Mouse (Mus musculus) heart, adult 2 months (tissue): ENCODE measurements around the gene Rpl36al.

Experiments used
- CTCF ChIP-seq: fragments of 200-600 bp; IDR thresholded peaks from 2 replicates; pipeline ENCODE4 v1.8.1; 2022; ENCODE audit warnings: antibody characterized with exemption, mild to moderate bottlenecking, moderate library complexity
- EP300 ChIP-seq: fragments of 200-500 bp; IDR thresholded peaks from 2 replicates; pipeline ENCODE4 v1.6.1; 2011; ENCODE audit warnings: low read depth, low read length, control low read depth; ENCODE audit not compliant: insufficient read depth
- POLR2A ChIP-seq: fragments of 200-500 bp; IDR thresholded peaks from 2 replicates; pipeline ENCODE4 v1.6.1; 2011; ENCODE audit warnings: mild to moderate bottlenecking, low read depth, low read length, control low read depth; ENCODE audit not compliant: insufficient read depth

- no peak for TF ChIP-seq CTCF
- TF ChIP-seq POLR2A = no peak
- TF ChIP-seq EP300 = no peak
These were observed 2.1 kb downstream of the Rpl36al start for GRCm38 (mm10) chr12:69181800-69182199.
